In the genomic region with DNA sequence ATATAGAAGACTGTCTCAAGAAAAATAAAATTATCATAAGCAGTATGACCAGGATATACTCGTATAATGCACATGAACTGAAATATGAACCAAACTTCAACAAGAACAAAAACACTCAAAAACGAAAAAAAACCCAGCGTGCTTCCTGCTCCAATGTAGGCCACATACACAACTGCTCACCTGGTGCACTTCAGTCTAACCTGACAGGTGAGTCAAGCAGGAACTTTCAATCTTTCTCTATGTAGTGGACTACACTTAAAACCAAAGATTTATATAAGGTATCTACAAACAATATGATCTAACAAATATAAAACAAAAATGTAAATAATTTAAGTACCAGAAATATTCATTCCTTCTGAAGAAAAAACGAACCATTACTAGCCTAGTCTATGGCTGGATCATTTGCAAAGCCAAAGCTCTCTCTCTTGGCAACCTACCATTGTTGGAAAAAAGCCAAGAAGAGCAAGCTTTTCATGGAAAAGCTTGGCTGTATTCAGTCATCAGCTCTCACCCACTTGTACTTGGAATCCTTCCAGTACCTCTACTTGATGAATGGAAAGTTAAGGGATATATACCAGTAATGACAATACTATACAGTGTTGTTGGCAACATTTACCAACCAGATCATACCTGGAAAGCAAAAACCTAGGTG, we compare ENCODE assay signal across 8 mouse cellular contexts. TPM values are rescaled to one million over a fixed set of nuclear protein-coding genes. Genes with fewer than 3 reads are reported as not detected.
DNase-seq lines count a peak whose midpoint lies in the region; ATAC-seq lines count a peak whose summit lies in the region.

No protein-coding gene starts in this region.

- DNase-seq in layer of hippocampus, adult 11-12 months (ENCODE audit: low spot score), result peak; percentile 79
- DNase-seq in layer of hippocampus, postnatal 25 days (ENCODE audit: extremely low spot score in 1 of 2, low spot score in 1 of 2), result no peak
- DNase-seq in layer of hippocampus, postnatal 10 days (ENCODE audit: low spot score in 2 of 2), result peak; percentile 11 to 37
- peak; percentile 71 for DNase-seq in skeletal muscle tissue, adult 2 months (ENCODE audit: low read depth, low spot score)
- DNase-seq in urinary bladder, postnatal 25 days (ENCODE audit: low spot score), result no peak

- H3K36me3 ChIP-seq in forebrain, embryonic 16.5 days (ENCODE audit: control insufficient read depth, insufficient read depth), result no peaks in the 10 kb centered on the region
- H3K36me3 ChIP-seq in liver, embryonic 12.5 days, result peaks cover 6% of the 10 kb centered on the region

- WGBS in forebrain, embryonic 16.5 days, result 72% methylated on average over 4 of the region's 4 CpGs
- 77% methylated on average over 4 of the region's 4 CpGs for WGBS in liver, embryonic 12.5 days (ENCODE audit: insufficient replicate concordance)

- no peaks in the 10 kb centered on the region for H3K9me3 ChIP-seq in forebrain, embryonic 16.5 days (ENCODE audit: control insufficient read depth, low read length)
- H3K9me3 ChIP-seq in liver, embryonic 12.5 days (replicated peaks), result no peaks in the 10 kb centered on the region

- ATAC-seq in cerebellum, adult (ENCODE audit: insufficient number of reproducible peaks, low FRiP score, low TSS enrichment), result peak; percentile 52; the same call in 1 of the 2 replicates
- peak; percentile 83 for ATAC-seq in forebrain, embryonic 16.5 days
- no peak for ATAC-seq in liver, embryonic 12.5 days

- no peak overlapping the region for H3K4me3 ChIP-seq in forebrain, embryonic 16.5 days (replicated peaks; ENCODE audit: low read length)
- no peak overlapping the region for H3K4me3 ChIP-seq in liver, embryonic 12.5 days

- H3K4me2 ChIP-seq in forebrain, embryonic 16.5 days (ENCODE audit: low read length), result no peak overlapping the region
- H3K4me2 ChIP-seq in liver, embryonic 12.5 days, result no peak overlapping the region

- no peaks in the 10 kb centered on the region for H3K27me3 ChIP-seq in forebrain, embryonic 16.5 days (replicated peaks; ENCODE audit: control insufficient read depth, insufficient read depth, low read length)
- no peaks in the 10 kb centered on the region for H3K27me3 ChIP-seq in liver, embryonic 12.5 days (replicated peaks)

- no peak overlapping the region for H3K27ac ChIP-seq in forebrain, embryonic 16.5 days (ENCODE audit: low read length)
- H3K27ac ChIP-seq in liver, embryonic 12.5 days, result no peak overlapping the region

- peaks cover 23% of the 10 kb centered on the region for H3K4me1 ChIP-seq in forebrain, embryonic 16.5 days (replicated peaks; ENCODE audit: control insufficient read depth, insufficient read depth, low read length)
- H3K4me1 ChIP-seq in liver, embryonic 12.5 days, result peaks cover 14% of the 10 kb centered on the region; the same call in 1 of the 2 replicates

- no peak overlapping the region for H3K9ac ChIP-seq in forebrain, embryonic 16.5 days (replicated peaks; ENCODE audit: low read depth, low read length)
- H3K9ac ChIP-seq in liver, embryonic 12.5 days, result no peak overlapping the region

RNA-seq across cellular contexts. Expression of gene Crebbp, which starts 53.4 kb away (rescaled TPM):
- total RNA-seq in layer of hippocampus, postnatal 25 days (2021), result 10 to 100 TPM; 75.3 to 89.6 TPM
- polyA plus RNA-seq in forebrain, embryonic 16.5 days (2015; fragmentation: Nextera tagmentation; extraction: Ambion mirVana), result 47.4 and 49.0 TPM in 2 replicates
- total RNA-seq in layer of hippocampus, postnatal 10 days (2021), result 10 to 100 TPM; 71.6 to 81.9 TPM
- polyA plus RNA-seq in liver, embryonic 12.5 days (2016; fragmentation: Nextera tagmentation; extraction: Ambion mirVana), result 11.6 and 12.1 TPM in 2 replicates

Comparison
In these comparisons a context has a peak if more than half of its experiments do, and no peak if none do; other contexts are left out.
1. DNase-seq: peak in layer of hippocampus, adult 11-12 months (single experiment), layer of hippocampus, postnatal 10 days (2 of 2) and skeletal muscle tissue, adult 2 months (single experiment); none in layer of hippocampus, postnatal 25 days (0 of 2) and urinary bladder, postnatal 25 days (single experiment).